Mouse (Mus musculus) retina, adult 2 months (tissue): ENCODE results near the gene Zcchc9.

Source experiments
- DNase-seq: peaks from one replicate; pipeline ENCODE4 v3.0.0-alpha.2; 2012; ENCODE audit warnings: low read depth, low spot score

Zcchc9 gene

GRCm38 (mm10) chr13:91761654-91762445 is 45.7 kb downstream of the Zcchc9 start:
- DNase-seq, result no peak

DNA sequence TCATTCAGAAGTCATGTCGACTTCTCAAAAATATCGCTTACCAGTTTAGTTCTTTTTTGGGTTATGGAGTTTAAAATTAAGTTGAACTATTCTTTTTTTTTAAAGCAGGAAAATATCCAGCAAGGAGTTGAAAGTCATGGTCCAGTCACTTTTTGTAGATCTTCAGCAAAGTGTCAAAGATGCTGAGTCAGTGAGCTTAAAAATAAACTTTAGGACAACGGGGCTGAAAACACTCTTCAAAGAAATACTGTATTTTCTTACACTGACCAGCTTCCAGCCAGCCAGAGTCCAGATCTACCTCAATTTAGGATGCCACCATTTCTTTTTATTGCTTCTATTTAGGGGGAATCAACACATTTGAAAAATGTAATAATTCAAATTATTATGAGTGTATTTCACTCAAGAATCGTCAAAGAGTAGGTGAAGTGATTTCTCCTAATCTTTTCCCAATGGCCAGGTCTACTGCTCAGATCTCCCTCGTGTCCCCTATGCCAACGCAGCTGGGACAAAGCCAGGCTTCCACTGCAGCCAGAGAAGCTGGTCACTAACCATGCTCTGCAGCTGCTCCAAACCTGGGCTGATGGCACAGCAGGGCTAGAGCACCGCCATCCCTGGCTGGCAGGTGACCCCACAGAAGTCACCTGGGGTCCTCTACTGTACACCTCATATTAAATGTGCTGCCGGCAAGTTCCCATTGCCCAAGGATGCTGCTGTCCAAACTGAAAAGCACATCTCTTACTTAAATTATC is 47.0 kb downstream of the Zcchc9 start:
- DNase-seq, result no peak

DNA sequence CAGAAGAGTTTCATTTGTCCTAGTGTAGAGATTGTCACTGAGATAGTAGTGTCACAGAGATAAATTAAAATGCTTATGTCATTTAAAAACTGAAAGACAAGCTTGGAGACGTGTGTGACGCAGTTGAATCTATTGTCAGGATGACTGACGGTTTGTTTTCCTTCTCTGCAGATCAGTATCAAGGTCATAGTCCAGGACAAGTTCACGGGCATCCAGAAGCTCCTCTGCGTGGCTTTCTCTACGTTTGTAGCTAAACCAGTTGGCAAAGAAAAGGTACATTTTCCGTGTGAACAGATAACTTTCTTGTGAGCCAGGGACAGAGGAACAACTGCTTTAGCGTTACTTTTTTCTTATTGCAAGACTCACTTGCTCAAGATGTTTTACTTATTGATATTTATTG is 47.7 kb downstream of the Zcchc9 start:
- no peak for DNase-seq

GRCm38 (mm10) chr13:91758316-91759048 is 49.0 kb downstream of the Zcchc9 start:
- DNase-seq, result no peak

- DNase-seq, result no peak
These were observed 51.3 kb downstream of the Zcchc9 start for GRCm38 (mm10) chr13:91756230-91756629.

DNA sequence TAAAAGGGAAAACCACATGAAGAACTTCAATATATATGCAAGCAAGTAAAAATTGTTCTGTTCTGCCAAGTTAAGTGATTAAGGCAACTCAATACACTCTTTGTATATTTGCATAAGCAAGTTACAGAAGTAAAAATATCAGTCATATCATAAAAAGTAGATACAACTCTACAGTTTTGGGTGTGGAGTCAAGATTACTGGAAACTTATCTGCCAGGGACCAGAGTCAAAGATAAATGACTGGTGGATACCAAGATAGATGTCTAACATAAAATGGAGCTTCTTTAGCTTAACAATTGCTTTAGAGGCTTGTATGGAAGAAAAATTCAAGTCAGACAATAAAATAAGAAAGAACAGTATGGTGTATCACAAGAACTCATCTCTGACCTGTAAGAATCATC is 52.7 kb downstream of the Zcchc9 start:
- no peak for DNase-seq

- no peak for DNase-seq
These were observed 53.8 kb downstream of the Zcchc9 start for GRCm38 (mm10) chr13:91753724-91754123.

DNA sequence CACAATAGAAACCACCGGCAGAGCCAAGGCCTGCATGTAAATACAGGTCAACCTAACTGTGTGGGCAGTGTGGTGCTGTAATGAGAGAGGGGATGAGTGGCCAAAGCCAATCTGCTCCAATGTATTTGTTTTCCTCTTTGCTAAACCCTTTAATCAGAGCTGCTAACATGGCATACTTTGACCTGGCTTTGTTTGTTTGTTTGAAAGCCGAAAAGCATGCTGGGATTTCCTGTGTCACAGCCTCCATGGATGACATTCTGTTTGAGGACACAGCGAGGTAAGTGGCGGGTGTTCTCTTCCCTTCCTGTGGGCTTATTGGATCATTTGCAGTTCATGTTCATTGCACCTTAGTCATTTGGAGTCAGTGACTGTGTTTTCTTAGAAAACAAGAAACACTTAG is 57.5 kb downstream of the Zcchc9 start:
- no peak for DNase-seq

DNA sequence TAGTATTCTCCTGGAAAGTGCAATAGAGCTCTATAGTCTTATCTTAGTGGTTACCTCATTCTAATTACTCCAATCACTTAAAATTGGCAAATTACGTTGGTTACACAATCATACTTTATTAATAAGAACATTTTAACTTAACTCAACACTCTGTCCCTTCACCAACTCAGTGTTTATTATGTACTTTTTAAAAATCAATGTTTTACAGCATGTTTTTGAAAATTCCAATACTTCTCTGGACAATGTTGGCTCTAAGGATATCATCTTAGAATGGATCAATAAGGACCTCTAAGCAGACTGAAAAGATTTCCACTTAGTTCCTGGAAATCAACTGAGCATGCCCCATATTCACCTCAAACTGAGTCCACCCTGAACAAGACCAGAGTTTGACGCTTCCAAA is 59.1 kb downstream of the Zcchc9 start:
- DNase-seq, result no peak
